Mouse (Mus musculus) lung, postnatal 10 days (tissue): ENCODE results near the gene 4930469K13Rik.

Source experiments
- DNase-seq: peaks from one replicate; pipeline ENCODE4 v3.0.0; 2021

4930469K13Rik gene

DNA sequence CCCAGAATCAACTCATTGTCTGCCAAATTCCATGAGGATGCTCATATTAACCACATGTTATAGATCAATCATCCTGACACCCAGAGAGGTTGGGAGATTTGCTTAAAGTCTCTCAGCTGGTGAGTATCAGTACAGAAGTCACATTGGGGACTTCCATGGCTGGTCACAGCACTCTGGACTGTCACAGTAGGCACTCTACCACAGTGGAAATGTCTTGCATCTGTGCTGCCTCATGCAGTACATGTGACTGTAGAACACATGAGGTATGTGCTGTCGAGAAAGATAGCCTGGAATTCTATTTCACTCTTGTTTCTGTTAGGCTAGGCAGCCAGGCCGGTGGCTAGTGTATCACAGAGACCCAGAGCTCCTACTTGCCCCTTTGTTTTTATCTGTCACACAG is 63.6 kb downstream of the 4930469K13Rik start:
- no peak for DNase-seq

DNA sequence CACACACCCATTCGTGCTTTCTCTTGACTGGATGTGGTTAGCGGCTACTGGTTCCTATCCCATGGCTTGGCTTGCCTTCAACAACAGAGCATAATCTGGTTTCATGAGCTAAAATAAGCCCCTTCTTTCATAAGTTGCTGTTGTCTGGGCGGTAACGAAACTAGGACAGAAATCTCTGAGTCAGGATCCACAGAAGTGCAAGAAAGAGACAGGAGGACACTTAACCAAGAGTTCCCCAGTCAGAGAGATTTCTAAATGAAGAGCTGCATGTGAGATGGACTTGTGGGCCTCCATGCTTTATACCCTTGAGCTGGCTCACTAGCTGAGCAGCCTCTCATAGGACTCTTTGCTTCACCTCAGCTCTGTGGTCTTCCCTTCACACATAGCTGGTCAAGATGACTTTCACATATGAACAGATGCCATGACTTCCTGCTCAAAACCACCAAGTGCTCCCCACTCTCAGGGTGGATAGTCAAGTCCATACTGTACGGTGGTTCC is 64.3 kb downstream of the 4930469K13Rik start:
- DNase-seq: no peak

DNA sequence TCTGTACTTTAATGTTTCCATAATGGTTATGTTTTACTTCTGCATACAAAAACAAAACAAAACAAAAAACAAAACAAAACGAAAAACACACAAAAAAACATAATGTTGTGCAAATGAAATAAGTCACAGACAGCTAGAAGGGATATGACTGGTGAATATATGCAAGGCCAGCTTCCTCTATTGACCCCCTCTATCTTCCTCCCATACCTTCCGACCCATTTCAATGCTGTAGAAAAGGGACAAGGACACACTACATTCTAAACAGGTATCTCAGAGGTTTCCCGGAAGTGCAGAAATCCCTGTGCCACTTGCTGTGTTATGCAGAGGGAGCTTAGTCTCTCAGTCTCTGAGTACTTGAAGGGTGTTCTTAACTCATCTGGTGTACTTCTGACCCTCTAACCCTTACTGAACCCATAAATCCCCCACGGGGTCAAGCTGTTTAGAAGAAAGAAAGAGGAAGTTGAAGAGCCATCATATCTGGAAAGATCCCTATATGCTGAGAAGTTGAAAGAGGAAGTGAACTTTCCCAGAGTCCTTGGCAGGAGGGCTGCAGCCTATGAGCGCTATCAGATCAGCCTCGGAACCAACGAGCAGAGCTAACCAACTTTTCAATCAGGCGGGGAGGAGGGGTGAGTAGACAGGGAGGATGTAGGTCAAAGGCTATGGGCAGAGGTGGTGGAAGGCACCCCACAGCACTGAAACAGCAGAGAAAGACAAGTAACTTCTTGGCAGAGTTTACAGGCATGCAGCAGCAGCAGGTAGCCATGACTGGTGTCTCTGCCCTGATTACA is 67.1 kb downstream of the 4930469K13Rik start:
- peak; percentile 52 for DNase-seq

DNA sequence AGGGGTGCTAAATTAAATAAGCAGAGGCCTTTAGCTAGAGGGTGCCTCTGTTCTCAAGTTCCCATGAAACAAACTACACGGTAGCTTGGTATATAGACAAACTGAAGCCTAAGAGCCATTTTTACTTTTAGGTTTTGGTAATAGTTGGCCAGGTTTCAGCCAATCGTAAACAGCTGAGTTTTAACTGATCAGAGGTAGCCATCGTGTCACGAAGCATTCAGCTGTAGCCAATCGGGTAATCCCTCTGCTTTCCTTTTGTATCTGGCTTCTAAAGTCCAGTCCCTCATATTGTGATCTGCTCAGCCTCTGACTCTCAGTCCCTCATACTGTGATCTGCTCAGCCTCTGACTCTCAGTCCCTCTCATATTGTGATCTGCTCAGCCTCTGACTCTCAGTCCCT is 68.7 kb downstream of the 4930469K13Rik start:
- no peak for DNase-seq

DNA sequence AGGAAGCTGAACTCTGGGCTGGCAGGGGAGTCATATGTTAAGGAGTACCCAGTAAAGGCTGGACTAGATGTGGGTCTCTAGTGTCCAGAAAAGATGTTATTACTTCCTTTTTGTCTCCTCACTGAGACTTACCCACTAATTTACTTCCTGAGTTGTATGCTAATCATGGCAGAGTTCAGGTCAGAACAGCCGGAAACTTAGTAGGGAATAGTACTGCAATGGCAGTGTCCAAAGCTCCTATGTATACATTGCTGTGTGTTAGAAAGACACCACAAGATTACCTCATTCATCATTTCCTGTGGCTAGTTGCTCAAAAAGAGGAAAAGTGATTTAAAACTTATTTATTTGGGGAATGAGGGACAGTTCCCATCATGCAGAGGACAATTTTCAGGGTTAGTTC is 73.3 kb downstream of the 4930469K13Rik start:
- DNase-seq: no peak

DNA sequence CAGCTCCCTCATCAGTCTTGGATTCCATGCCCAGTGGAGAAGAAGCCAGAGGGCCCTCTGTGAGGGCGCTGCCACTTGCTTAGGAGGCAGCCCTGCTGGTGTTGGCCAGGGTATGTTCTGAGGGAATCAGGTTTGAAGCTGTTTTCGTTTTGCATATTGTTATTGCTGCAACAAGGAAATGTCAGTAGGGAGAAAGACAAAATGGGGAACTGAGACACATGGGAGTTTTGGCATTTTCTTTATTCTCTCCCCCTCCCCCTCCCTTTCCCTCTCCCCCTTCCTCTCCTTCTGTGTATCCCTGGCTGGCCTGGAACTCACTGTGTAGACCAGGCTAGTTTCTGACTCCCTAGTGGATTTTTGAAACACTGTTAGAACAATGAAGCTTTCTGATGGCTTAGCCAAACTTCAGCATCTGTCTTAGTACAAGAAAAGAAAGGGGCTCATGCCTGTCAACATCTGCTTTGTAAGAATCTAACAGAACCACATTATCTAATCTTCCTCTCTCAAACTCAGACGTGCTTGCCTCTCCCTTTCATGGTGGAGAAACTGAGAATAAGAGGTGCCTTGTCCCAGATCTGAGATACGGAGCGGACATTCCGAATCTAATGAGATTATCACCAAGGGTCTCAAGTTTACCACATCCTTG is 86.2 kb downstream of the 4930469K13Rik start:
- no peak for DNase-seq

DNA sequence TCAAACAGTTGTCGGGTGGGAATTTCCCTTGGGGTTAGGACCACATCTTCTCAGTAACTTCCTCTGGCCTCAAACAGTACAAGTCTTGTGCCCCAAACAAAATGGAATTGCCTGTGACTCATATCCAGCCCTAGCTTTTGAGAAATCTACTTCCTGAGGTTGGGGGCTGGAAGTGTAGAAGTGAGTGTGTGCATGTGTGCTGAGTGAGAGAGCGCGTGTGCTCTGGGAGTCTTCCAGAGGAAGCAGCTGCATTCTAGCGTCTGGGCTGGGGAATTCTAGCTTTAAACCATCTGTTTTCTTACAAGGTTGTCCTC is 87.5 kb downstream of the 4930469K13Rik start:
- peak; percentile 41 for DNase-seq

DNA sequence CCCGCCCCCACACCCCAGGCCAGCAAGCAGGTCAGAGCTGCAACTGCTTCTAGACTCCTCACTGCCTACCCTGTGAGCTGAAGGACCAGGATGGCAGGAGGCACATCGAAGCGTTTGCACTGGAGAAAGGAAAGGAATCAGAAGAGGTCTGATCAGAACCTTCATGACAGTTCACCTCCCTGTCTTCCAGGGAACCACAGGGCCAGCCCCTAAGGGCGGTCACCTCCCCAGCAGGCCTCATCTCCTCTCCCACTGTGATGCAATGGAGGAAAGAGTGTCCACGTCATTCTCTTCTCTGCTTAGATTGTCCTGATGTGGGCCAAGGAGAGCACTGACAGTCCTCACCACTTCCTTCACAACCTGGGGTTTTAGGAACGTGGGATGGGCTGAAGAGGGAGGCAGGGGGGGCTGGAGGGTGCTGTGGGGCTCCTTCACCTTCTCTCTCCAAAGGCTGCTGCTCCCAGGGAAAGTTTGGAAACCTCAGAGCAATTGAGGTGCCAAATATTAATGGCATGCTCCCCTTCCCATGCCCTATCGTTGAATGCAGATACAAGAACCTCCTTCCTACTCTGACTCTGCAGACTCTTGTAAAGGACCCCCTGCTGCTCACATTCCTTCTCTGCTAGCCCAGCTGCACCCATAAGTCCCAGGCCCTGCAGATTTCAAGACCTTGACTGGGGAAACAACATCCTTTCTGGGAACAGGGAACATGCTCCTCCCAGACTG is 88.1 kb downstream of the 4930469K13Rik start:
- peak; percentile 16 for DNase-seq

DNA sequence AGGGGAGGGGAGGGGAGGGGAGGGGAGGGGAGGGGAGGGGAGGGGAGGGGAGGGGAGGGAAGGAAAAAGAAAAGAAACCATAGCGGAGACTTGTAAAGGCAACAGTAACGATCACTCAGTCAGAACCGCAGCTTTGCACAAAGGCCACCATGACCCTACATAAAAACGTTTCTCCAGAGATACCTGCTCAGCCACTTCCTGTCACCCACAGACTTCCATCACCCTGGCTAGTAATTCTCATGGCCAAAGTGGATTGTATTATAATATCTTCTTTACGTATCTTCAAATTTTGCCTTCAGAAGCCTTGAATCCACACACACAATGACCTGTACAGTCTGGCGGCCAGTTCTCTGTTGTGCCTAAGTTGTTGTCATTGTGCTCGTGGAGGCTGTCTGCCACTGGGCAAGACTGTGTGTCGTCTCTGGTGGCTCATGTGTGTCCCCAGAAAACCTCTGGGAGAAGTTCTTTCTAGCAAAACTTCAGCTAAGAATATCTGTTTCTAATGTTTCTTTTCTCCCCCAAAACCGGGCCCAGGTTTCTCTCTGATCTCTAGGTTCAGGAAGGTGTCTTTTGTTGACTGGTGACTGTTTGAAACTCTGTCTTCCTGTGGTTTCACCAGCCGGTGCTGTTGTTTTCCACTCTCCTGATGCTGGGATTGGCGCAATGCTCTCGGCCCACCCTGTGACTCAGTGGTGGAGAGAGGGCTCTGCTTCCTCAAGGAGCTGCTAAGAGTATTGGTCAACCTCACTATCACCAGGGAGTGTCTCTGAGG is 88.9 kb downstream of the 4930469K13Rik start:
- DNase-seq: peak; percentile 10

DNA sequence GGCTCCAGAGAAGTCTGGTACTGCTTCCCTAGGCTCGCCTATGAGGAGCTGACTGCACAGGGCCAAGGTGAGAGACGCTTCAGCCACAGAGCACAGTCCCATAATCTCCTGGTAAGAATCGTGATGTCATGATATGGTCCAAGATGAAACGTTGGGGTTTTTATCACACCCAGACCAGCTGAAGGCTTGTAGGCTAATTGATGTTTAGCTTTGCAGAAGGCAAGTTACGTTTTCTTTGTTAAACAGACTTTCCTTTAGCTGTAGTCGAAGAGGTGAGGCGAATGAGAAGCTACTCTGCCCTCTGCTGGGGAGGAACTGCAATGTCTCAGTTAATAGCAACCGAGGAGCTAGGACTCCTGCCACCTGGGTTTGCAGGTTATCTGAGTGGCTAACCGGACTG is 89.7 kb downstream of the 4930469K13Rik start:
- peak; percentile 70 for DNase-seq

DNA sequence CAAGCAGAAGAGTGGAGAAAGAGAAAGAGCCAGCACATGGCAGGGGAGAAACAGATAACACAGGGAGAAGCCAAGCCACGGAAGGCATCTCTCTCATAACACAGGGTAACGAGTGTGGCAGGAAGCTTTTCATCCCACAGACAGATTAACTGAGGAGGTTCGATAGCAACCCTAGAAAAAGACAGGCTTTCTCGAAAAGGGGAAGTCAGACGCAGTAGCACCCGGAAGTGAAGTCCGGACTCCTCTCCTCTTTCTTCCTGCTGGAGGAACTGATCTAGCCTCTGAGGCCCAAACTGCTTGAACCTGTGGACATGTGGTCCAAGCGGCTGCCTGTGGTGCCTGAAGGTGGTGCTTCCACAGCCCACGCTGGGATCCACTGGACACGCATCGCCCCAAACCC is 90.1 kb downstream of the 4930469K13Rik start:
- DNase-seq: no peak

DNA sequence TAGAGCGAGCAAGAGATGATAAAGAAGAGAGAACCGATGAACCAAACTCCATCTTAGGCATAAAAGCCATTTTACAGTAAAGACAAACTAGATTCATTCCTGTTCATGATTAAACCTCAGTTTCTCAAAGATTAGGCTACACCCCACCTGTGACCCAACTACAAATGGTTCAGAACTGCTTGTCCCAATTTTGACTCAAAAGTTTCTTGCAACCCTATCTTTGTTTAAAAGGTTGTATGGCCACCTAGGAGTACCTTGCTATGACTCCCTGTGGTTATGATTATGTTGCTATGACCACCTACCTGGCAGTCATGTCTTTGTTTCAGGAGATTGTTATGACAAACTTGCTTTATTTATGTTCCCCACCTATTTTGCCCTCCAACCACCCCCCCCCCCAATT is 90.7 kb downstream of the 4930469K13Rik start:
- DNase-seq: no peak

DNA sequence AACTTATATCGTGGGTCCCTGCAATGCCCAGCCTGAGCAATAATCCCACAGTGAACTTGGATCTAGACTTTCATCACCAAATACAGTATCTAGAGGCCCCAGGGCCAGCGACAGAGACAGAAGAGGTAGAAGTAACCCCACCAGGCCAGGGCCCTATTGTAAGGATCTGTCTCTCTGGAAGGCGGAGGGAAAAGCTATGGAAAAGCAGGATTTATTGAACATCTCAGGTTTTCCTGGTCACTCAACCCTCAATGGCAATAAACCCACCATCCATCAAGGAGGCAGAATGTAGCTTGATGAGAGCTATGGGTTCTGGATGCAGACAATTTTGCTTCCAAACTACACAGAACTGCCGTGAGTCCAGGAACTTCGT is 95.8 kb downstream of the 4930469K13Rik start:
- DNase-seq: no peak

DNA sequence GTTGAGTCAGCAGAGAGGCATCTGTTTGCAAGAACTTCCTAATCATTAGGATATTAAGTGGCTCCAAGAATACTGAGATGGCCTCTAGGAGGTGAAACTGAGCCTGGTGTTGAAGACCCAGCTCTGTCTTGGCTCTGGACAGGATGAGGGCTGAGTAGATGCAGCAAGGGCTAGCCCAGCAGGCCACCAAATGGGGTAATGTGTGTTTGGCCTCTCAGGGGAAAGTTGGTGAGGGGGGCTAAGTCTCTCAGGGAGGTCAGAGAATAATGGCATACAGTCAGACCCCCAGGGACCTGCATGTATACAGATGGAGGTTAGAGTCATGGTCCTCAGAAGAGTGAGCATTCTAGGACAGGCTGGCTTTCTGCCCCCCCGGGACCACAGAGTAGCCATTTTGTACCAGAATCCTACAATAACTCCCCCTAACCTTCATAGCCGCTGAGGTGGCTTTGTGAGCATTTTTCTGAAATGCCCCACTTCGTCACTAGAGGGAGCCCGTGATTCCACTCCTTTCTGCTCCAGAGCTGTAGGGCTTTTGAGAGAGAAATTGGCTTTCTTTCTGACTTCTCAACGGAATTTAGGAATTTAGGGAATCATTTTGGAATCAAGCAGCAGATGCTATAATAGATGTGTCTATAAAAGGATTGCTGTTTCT is 96.3 kb downstream of the 4930469K13Rik start:
- DNase-seq: peak; percentile 62

DNA sequence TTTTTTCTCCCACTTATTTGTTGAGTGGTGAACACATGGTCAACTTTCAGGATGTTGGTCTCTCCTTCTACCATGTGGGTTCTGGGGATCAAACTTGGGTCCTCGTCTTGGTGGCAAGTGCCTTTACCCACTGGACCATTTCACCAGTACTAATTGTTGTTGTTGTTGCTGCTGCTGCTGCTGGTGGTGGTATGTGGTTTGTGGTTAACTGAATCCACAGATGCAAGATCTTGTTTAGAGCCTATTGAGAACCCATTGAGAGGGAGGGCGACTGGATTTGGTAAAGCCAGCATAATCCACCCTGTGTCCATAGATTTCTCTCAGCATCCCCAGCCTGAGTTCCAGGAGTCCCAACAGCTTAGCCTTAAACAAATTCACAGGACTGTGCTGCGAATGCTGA is 97.9 kb downstream of the 4930469K13Rik start:
- DNase-seq: no peak

DNA sequence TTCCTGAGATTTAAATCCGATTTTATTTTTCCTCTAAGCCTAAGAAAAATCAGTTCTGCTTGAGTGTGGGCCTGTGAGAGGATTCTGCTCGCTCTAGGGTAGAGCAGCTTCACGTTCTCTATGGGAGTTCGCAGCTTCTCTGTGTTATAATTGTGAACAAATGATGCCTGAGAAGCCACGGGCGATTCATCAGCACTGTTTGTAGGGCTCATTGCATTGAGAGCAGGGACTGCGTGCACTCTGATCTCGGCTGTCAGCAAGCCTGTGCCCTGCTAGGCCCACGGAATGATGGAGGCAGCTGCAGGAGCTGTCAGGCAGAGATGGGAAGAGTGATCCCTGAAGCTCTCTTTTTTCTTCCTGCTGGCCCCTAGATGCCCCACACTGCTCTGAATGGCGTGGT is 100.1 kb downstream of the 4930469K13Rik start:
- DNase-seq: no peak

DNA sequence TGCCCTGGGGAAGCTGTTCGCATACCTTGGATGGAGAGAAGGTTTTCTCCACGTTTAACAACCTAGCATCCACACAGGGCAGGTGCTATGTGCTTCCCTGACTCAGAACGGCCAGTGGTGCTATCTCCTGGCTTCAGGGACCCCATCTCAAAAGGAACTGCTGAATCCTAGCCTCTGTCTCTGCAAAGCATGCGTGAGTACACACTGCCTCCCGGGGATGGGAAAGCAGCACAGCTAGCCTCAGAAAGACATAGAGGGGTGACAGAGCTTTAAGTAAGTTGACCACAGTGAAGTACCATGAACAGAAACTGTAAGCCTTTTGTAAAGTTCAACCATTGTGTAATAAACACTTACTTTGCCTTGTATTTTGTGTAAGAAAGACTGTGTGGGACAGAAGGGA is 104.9 kb downstream of the 4930469K13Rik start:
- no peak for DNase-seq

DNA sequence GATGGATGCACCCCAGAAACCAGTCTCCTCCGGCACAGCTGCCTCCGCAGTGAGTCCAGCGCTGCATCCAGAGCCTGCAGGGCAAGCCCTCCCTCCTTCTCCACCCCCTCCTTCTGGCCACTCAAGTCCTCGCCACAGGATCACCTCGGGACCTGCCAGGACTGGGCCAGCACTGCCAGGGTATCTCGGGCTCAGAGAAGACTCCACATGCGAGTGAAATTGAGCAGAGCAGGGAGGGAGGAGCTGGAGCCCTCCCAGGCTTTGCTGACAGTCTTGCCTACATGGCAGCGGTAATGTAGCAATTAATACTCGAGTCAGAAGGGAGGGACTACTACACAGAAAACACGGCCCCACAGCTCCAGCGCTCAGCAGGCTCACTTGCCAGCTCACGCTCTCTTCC is 105.4 kb downstream of the 4930469K13Rik start, which contains the start of gene Kcnip1:
Gene Kcnip1 (minus strand): TSS at position 215 of the 400 bp plus-strand sequence.
- peak; percentile 13 for DNase-seq

DNA sequence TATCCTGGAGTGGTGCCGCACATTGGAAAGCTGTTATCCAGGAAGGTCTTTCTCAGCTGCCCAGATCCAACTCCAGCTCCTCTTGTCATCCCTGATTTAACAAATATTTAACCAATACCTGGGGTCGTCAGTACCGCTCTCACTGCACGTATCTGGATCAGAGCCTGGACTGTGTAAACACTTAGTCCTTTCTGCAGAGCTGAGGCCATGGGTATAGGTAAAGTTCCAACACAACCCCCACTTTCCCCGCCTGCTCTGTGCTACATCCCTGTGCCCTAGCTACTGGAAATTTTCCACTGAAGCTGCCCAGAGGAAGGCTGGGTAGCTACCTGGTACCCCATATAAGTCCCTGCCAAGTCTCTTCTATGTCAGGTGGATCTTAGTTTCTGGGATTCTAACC is 108.4 kb downstream of the 4930469K13Rik start:
- no peak for DNase-seq

DNA sequence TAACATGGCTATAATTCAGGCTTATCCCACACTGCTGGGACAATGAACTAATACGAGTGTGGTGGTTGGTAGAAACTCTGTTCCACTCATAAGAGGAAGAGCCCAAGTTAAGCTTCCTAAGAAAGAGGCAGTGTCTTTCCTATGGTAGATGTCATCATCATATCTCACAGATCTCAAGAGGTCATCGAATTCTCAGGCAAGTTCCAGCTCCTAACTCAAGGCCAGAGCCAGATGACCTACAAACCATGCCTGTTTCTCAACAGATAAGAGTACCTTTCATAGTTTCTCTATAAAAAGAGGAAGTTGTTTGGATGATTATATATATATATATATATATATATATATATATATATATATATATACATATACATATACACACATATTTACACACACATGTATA is 111.8 kb downstream of the 4930469K13Rik start:
- no peak for DNase-seq

DNA sequence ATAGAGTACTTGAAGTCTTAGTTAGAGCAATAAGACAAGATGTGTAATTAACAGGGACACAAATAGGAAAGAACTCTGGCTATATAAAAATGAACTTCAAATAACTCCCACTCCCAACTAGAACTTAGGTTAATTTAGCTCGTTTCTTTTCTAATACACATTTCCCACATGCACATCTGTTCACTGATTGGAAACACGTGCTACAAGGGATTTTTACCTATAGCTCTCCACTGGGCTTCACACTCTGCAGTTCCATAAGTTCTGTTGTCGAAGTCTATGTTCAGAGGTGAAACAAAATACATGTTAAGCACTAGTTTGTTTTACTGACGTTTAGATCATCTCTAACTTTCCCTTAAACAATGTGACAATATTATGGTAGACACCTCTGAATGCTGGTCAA is 118.2 kb downstream of the 4930469K13Rik start:
- DNase-seq: no peak

DNA sequence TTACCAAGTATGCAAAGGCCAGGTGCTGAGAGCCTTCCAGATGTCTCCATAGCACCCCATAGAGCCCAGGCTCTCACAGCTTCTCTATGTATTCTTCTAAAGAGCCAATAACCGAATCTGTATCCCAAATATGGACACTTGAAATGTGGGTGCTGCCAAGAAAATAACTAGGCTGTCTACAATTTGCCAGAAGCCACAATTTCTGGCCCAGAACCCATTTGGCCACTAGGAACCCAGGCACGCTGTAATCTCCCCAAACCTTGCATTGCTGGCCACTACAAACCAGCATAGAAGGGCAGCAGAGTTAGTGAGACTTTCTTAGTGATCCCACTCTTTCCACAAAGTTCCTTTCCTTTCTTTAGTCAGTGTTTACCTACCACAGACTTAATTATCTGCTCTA is 123.2 kb downstream of the 4930469K13Rik start:
- peak; percentile 36 for DNase-seq
